Mouse (Mus musculus) G1E (cell line): ENCODE data around the gene Ubr4. TPM values are rescaled to one million over a fixed set of nuclear protein-coding genes. Genes with fewer than 3 reads are reported as not detected.

ENCODE experiments used
- ATAC-seq: 2 replicates; pipeline ENCODE4 v1.8.0; 2016; ENCODE audit warnings: mild to moderate bottlenecking; ENCODE audit not compliant: insufficient number of reproducible peaks, poor library complexity, low FRiP score, severe bottlenecking; ENCODE audit errors: extremely low read depth
- DNase-seq: peaks from one replicate; pipeline ENCODE4 v3.0.0; 2012; ENCODE audit warnings: low spot score
- H3K27me3 ChIP-seq: 2 replicates; pipeline ENCODE4 v1.6.1; 2012; ENCODE audit warnings: mild to moderate bottlenecking, low read length, inconsistent platforms; ENCODE audit not compliant: insufficient read depth
- H3K36me3 ChIP-seq: replicated peaks from 2 replicates; pipeline ENCODE3; 2012; ENCODE audit warnings: mild to moderate bottlenecking, inconsistent platforms
- H3K4me1 ChIP-seq: 2 replicates; pipeline ENCODE4 v1.6.1; 2012; ENCODE audit warnings: low read depth, low read length, inconsistent platforms, mixed read lengths; ENCODE audit not compliant: insufficient read depth
- H3K4me3 ChIP-seq: 2 replicates; pipeline ENCODE4 v1.5.1; 2012; ENCODE audit warnings: low read depth, mild to moderate bottlenecking, inconsistent platforms, low read length, moderate library complexity, mixed read lengths
- H3K9me3 ChIP-seq: replicated peaks from 2 replicates; pipeline ENCODE4 v1.6.1; 2012; ENCODE audit warnings: inconsistent platforms
- CTCF ChIP-seq: IDR thresholded peaks from 2 replicates; pipeline ENCODE4 v1.5.1; 2012; ENCODE audit warnings: low read depth, low read length, inconsistent platforms, mixed read lengths
- GATA1 ChIP-seq: IDR thresholded peaks from 2 replicates; pipeline ENCODE4 v1.6.1; 2012; ENCODE audit warnings: borderline replicate concordance, low read length, inconsistent platforms, mixed read lengths
- GATA2 ChIP-seq: IDR thresholded peaks from 2 replicates; pipeline ENCODE4 v1.6.1; 2012; ENCODE audit warnings: low read depth, low read length, inconsistent platforms, borderline replicate concordance
- POLR2AphosphoS5 ChIP-seq: IDR thresholded peaks from 2 replicates; pipeline ENCODE4 v1.6.1; 2012; ENCODE audit warnings: low read depth, low read length, inconsistent platforms; ENCODE audit not compliant: insufficient replicate concordance
- TAL1 ChIP-seq: conservative IDR thresholded peaks from 2 replicates; pipeline ENCODE4 v1.6.1; 2012; ENCODE audit warnings: low read depth, low read length, inconsistent platforms, mixed read lengths
- polyA plus RNA-seq: library from polyadenylated mRNA; stranded (reverse); fragments of >175 nt; gene quantifications from 2 replicates; pipeline ENCODE4 v1.2.3, GENCODE M21; 2012
- total RNA-seq, 2 experiments: library from RNA; stranded (forward) in 1 of 2; stranded (reverse) in 1 of 2; fragments of 200-1000 nt in 1 of 2; fragments of >200 nt in 1 of 2; fragmentation: Nextera tagmentation in 1 of 2; gene quantifications; 2 replicates each; pipeline ENCODE4 v1.2.3; 2014 to 2017

Gene Ubr4
- total and polyA plus RNA-seq, 3 experiments: 62.2 to 393 (median 132) TPM

GRCm38 (mm10) chr4:139532081-139532480, 179.7 kb downstream of the Ubr4 start:
- ATAC-seq (no peak), DNase-seq (no peak)
- Histone ChIP-seq H3K27me3 (peaks cover 11% of the 10 kb centered on the region; the same call in 1 of the 2 replicates), H3K9me3 (no peaks in the 10 kb centered on the region), H3K4me1 (no peaks in the 10 kb centered on the region), H3K36me3 (no peaks in the 10 kb centered on the region), H3K4me3 (no peak overlapping the region)
- TF ChIP-seq POLR2AphosphoS5 (no peak), GATA2 (no peak), TAL1 (no peak), CTCF (no peak), GATA1 (no peak)

GRCm38 (mm10) chr4:139535127-139535695, 182.8 kb downstream of the Ubr4 start:
- Histone ChIP-seq H3K9me3 (no peaks in the 10 kb centered on the region), H3K4me3 (no peak overlapping the region), H3K27me3 (peaks cover 14% of the 10 kb centered on the region; the same call in 1 of the 2 replicates), H3K36me3 (no peaks in the 10 kb centered on the region), H3K4me1 (no peaks in the 10 kb centered on the region)
- ATAC-seq: no peak
- TF ChIP-seq TAL1: no peak
- no peak for TF ChIP-seq POLR2AphosphoS5
- TF ChIP-seq CTCF: no peak
- TF ChIP-seq GATA1: no peak
- no peak for TF ChIP-seq GATA2
- no peak for DNase-seq

- no peaks in the 10 kb centered on the region for H3K4me1 ChIP-seq
- ATAC-seq: no peak
- DNase-seq: no peak
- TF ChIP-seq POLR2AphosphoS5 (no peak), TAL1 (no peak), GATA1 (no peak), CTCF (no peak), GATA2 (no peak)
- H3K9me3 ChIP-seq: no peaks in the 10 kb centered on the region
- peaks cover 17% of the 10 kb centered on the region; the same call in 1 of the 2 replicates for H3K27me3 ChIP-seq
- H3K4me3 ChIP-seq: no peak overlapping the region
- H3K36me3 ChIP-seq: no peaks in the 10 kb centered on the region
These were observed 183.3 kb downstream of the Ubr4 start for GRCm38 (mm10) chr4:139535719-139536118.

GRCm38 (mm10) chr4:139536706-139537105, 184.3 kb downstream of the Ubr4 start:
- Histone ChIP-seq H3K9me3 (no peaks in the 10 kb centered on the region), H3K27me3 (peaks cover 17% of the 10 kb centered on the region; the same call in 1 of the 2 replicates), H3K4me3 (no peak overlapping the region), H3K4me1 (no peaks in the 10 kb centered on the region), H3K36me3 (no peaks in the 10 kb centered on the region)
- ATAC-seq (no peak), DNase-seq (no peak)
- TF ChIP-seq GATA2 (no peak), POLR2AphosphoS5 (no peak), TAL1 (no peak), CTCF (no peak), GATA1 (no peak)

Other genes starting within 250 kb of the Ubr4 start
- 342 and 377 TPM in 2 replicates for gene Minos1, start 221.5 kb upstream of the Ubr4 start, total RNA-seq (2014; fragmentation: Nextera tagmentation)
- gene Minos1, start 221.5 kb upstream of the Ubr4 start, total RNA-seq (2017): 323 and 338 TPM in 2 replicates
- 11.9 and 12.8 TPM in 2 replicates for gene Minos1, start 221.5 kb upstream of the Ubr4 start, polyA plus RNA-seq
- gene Capzb, start 159.7 kb upstream of the Ubr4 start, total RNA-seq (2014; fragmentation: Nextera tagmentation): 310 and 312 TPM in 2 replicates
- gene Capzb, start 159.7 kb upstream of the Ubr4 start, total RNA-seq (2017): 86.7 and 91.8 TPM in 2 replicates
- gene Capzb, start 159.7 kb upstream of the Ubr4 start, polyA plus RNA-seq: 99.4 and 110 TPM in 2 replicates
- 4.3 and 6.8 TPM in 2 replicates for gene Pqlc2, start 41.9 kb upstream of the Ubr4 start, total RNA-seq (2014; fragmentation: Nextera tagmentation)
- gene Pqlc2, start 41.9 kb upstream of the Ubr4 start, total RNA-seq (2017): 11.8 and 14.0 TPM in 2 replicates
- gene Pqlc2, start 41.9 kb upstream of the Ubr4 start, polyA plus RNA-seq: 3.8 and 4.4 TPM in 2 replicates
- gene Akr7a5, start 41.9 kb upstream of the Ubr4 start, total RNA-seq (2014; fragmentation: Nextera tagmentation): 7.8 and 13.2 TPM in 2 replicates
- gene Akr7a5, start 41.9 kb upstream of the Ubr4 start, total RNA-seq (2017): 13.8 and 19.1 TPM in 2 replicates
- gene Akr7a5, start 41.9 kb upstream of the Ubr4 start, polyA plus RNA-seq: 57.3 and 64.0 TPM in 2 replicates
- gene Mrto4, start within 50 bp of the Ubr4 start, total RNA-seq (2014; fragmentation: Nextera tagmentation): 60.7 and 78.4 TPM in 2 replicates
- 65.6 and 75.9 TPM in 2 replicates for gene Mrto4, start within 50 bp of the Ubr4 start, total RNA-seq (2017)
- 68.6 and 97.0 TPM in 2 replicates for gene Mrto4, start within 50 bp of the Ubr4 start, polyA plus RNA-seq
- gene Emc1, start within 50 bp of the Ubr4 start, total RNA-seq (2014; fragmentation: Nextera tagmentation): 21.4 and 26.9 TPM in 2 replicates
- 20.3 and 20.8 TPM in 2 replicates for gene Emc1, start within 50 bp of the Ubr4 start, total RNA-seq (2017)
- gene Emc1, start within 50 bp of the Ubr4 start, polyA plus RNA-seq: 5.3 and 9.4 TPM in 2 replicates
- gene Iffo2, start 177.9 kb downstream of the Ubr4 start, total RNA-seq (2014; fragmentation: Nextera tagmentation): not detected in 2 replicates
- 0.35 and 0.38 TPM in 2 replicates for gene Iffo2, start 177.9 kb downstream of the Ubr4 start, total RNA-seq (2017)
- 0.09 and 0.20 TPM in 2 replicates for gene Iffo2, start 177.9 kb downstream of the Ubr4 start, polyA plus RNA-seq